Mouse (Mus musculus) right cerebral cortex, postnatal 25 days (tissue): ENCODE results near the gene Ercc1.

Experiments
- DNase-seq: peaks from one replicate; pipeline ENCODE4 v3.0.0; 2022

Gene Ercc1

GRCm38 (mm10) chr7:19341250-19341649 is 3.3 kb upstream of the Ercc1 start:
- DNase-seq = no peak

- peak; percentile 74 for DNase-seq
Measured at GRCm38 (mm10) chr7:19341761-19342409, 2.7 kb upstream of the Ercc1 start.

- DNase-seq = peak; percentile 87
Measured at GRCm38 (mm10) chr7:19342481-19343027, 2.0 kb upstream of the Ercc1 start.

GRCm38 (mm10) chr7:19343210-19343808 is 1.3 kb upstream of the Ercc1 start:
- peak; percentile 73 for DNase-seq

- DNase-seq = peak; percentile 93
Measured at GRCm38 (mm10) chr7:19344938-19345471, 427 bp downstream of the Ercc1 start.

GRCm38 (mm10) chr7:19349188-19349915 is 4.8 kb downstream of the Ercc1 start:
- no peak for DNase-seq

- DNase-seq = no peak
Measured at GRCm38 (mm10) chr7:19350221-19350620, 5.6 kb downstream of the Ercc1 start.

- DNase-seq = no peak
Measured at GRCm38 (mm10) chr7:19354991-19355390, 10.4 kb downstream of the Ercc1 start.

- DNase-seq = no peak
Measured at GRCm38 (mm10) chr7:19356311-19356710, 11.7 kb downstream of the Ercc1 start.

- no peak for DNase-seq
Measured at GRCm38 (mm10) chr7:19357381-19358375, 13.1 kb downstream of the Ercc1 start.

GRCm38 (mm10) chr7:19358634-19359033 is 14.1 kb downstream of the Ercc1 start:
- DNase-seq = no peak

- peak; percentile 90 for DNase-seq
Measured at GRCm38 (mm10) chr7:19359299-19359891, 14.8 kb downstream of the Ercc1 start, which contains the start of the genes Cd3eap and Ppp1r13l. Gene Cd3eap (minus strand): TSS chr7:19359483. Gene Ppp1r13l (plus strand): TSS chr7:19359749.

- DNase-seq = peak; percentile 72
Measured at GRCm38 (mm10) chr7:19359892-19360641, 15.5 kb downstream of the Ercc1 start.

- DNase-seq = peak; percentile 89
Measured at GRCm38 (mm10) chr7:19360944-19361343, 16.4 kb downstream of the Ercc1 start.

GRCm38 (mm10) chr7:19361720-19362119 is 17.1 kb downstream of the Ercc1 start:
- no peak for DNase-seq

- no peak for DNase-seq
Measured at GRCm38 (mm10) chr7:19362276-19362675, 17.7 kb downstream of the Ercc1 start.

- DNase-seq = peak; percentile 50
Measured at GRCm38 (mm10) chr7:19363881-19364280, 19.3 kb downstream of the Ercc1 start.

GRCm38 (mm10) chr7:19365376-19365775 is 20.8 kb downstream of the Ercc1 start:
- DNase-seq = no peak

GRCm38 (mm10) chr7:19368380-19368779 is 23.8 kb downstream of the Ercc1 start:
- no peak for DNase-seq

GRCm38 (mm10) chr7:19369823-19370425 is 25.3 kb downstream of the Ercc1 start:
- DNase-seq = peak; percentile 76
